Mouse (Mus musculus): Measurements from ENCODE around the gene Pgr. TPM values are rescaled to one million over a fixed set of nuclear protein-coding genes. Genes with fewer than 3 reads are reported as not detected.
A peak's percentile ranks its signal among the peaks of the same experiment; 100 is the strongest.

The Pgr gene
- polyA plus RNA-seq (2015; fragmentation: Nextera tagmentation; extraction: Ambion mirVana): 1.5 and 1.7 TPM in 2 replicates

DNA sequence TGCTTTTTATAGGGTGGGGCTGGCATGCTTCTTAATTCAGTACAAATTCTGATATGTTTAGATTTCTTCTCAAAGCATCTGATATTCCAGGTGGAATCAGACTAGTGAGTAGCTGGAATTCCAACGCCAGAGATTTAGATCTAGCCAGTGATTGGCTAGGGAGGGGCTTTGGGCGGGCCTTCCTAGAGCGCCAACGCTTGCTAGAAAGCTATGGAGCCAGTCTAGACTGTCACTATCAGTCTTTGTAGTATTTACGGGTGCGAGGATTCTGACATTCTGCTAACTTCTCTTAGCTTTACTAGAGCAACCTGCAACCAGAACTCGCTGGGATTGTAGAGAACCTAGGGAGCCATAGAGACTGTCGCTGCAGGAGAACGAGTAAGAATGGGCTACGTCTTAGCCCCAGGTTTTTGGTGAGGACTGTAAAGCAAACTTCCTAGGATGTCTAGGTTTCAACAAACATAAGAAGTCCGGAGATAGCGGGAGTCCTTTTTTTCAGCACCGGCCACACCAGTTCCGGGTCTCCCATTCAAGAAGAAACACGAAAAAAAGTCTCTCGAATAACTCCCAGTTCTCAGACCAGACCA, at the start of gene Pgr:
Pgr (plus strand) TSS at position 218 of the 587 bp plus-strand sequence.
- Histone ChIP-seq H3K9ac (peak within 1 kb of the TSS; percentile 80), H3K4me3 (peak within 1 kb of the TSS; percentile 68), H3K27ac (no peak within 1 kb of the TSS), H3K9me3 (no peaks in the 10 kb centered on the region), H3K27me3 (peaks cover 52% of the 10 kb centered on the region), H3K36me3 (no peaks in the 10 kb centered on the region), H3K4me2 (peak within 1 kb of the TSS; percentile 94), H3K4me1 (replicated peaks) (peaks cover 20% of the 10 kb centered on the region)
- ATAC-seq (ENCODE audit: low FRiP score): 0 out of 2 replicates have a peak, but pooled peaks have one; percentile 19
- WGBS: under 1% methylated on average over 16 of the region's 16 CpGs

DNA sequence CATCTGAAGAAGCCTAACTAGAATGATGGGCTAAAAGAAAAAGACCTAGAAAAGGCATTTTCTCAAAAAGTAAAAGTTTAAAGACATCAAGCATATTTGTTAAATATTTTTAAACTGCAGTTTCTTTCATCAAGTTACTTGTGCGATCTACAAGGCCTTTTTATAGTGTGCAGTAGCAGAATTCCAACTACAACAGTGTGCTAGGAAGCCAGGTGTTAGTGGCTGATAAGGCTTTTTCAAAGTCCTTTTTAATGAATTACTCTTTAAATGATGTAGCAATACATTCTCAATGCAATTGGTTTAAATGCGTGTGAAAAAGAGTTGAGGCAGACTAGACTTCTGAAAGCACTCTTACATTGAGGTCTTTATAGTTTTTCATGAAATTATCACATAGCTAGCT, 42.2 kb upstream of the Pgr start:
- no peak overlapping the region for H3K4me2 ChIP-seq
- no peak for ATAC-seq (ENCODE audit: low FRiP score)
- no peak overlapping the region for H3K27ac ChIP-seq
- no peak overlapping the region for H3K4me3 ChIP-seq
- no peak overlapping the region for H3K9ac ChIP-seq
- no peaks in the 10 kb centered on the region for H3K9me3 ChIP-seq
- H3K4me1 ChIP-seq (replicated peaks): no peaks in the 10 kb centered on the region
- H3K36me3 ChIP-seq: no peaks in the 10 kb centered on the region
- 96% methylated on average over 2 of the region's 2 CpGs for WGBS
- no peaks in the 10 kb centered on the region for H3K27me3 ChIP-seq

DNA sequence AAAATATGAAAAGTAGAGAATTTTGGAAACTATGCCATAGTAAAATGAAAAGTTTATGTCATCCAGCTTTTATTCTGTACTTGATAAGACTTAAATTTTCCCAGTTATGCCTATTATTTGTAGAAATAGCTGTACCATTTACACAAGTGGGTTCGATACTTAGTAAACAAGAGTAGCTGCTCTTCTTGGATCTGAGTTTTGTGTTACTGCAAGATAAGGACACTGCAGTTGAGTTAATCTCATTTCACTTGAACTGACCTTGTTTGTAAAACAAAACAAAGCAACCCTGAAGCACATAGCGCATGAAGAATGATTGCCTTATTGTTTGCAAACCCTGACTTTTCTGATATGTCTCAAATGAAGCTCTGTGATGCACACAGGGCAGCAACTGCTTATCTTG, 31.1 kb upstream of the Pgr start:
- H3K4me1 ChIP-seq (replicated peaks): no peaks in the 10 kb centered on the region
- no peak for ATAC-seq (ENCODE audit: low FRiP score)
- WGBS: 88% methylated on average over 2 of the region's 2 CpGs

DNA sequence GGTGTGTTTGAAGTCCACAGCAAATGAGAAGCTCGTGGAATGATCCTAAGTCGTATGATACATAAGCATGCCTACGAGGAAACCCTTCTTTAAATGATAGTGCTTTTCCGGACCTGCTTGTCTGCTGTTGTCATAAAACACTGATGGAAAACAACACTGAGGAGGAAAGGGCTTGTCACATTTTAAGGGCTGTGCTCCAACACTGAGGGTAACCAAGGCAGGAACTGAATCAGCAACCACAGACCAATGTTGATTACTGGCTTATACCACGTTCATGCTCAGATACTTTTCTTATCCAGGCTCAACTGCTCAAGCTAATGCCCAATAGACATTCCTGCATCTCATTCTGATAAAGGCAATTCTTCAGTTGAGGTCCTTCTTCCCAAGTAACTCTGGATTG, 4.4 kb upstream of the Pgr start:
- ATAC-seq (ENCODE audit: low FRiP score): no peak
- 84% methylated on average over 5 of the region's 5 CpGs for WGBS
- H3K27ac ChIP-seq: no peak overlapping the region

More for the DNA sequence above, 31.1 kb upstream of the Pgr start:
- no peaks in the 10 kb centered on the region for H3K9me3 ChIP-seq
- no peak overlapping the region for H3K27ac ChIP-seq
- H3K4me2 ChIP-seq: no peak overlapping the region
- H3K36me3 ChIP-seq: no peaks in the 10 kb centered on the region
- H3K9ac ChIP-seq: no peak overlapping the region
- no peak overlapping the region for H3K4me3 ChIP-seq
- no peaks in the 10 kb centered on the region for H3K27me3 ChIP-seq

GRCm38 (mm10) chr9:8900203-8901012, 775 bp downstream of the Pgr start:
- H3K27ac ChIP-seq: no peak overlapping the region
- under 1% methylated on average over 41 of the region's 41 CpGs for WGBS
- H3K4me1 ChIP-seq (replicated peaks): peaks cover 20% of the 10 kb centered on the region
- no peaks in the 10 kb centered on the region for H3K9me3 ChIP-seq
- no peaks in the 10 kb centered on the region for H3K36me3 ChIP-seq
- peak overlapping the region; percentile 68 for H3K4me3 ChIP-seq
- peak; percentile 15 for ATAC-seq (ENCODE audit: low FRiP score)
- H3K4me2 ChIP-seq: peak overlapping the region; percentile 94
- H3K27me3 ChIP-seq: peaks cover 52% of the 10 kb centered on the region
- H3K9ac ChIP-seq: peak overlapping the region; percentile 80

More for the DNA sequence above, 4.4 kb upstream of the Pgr start:
- Histone ChIP-seq H3K4me1 (replicated peaks) (peaks cover 7% of the 10 kb centered on the region), H3K27me3 (peaks cover 29% of the 10 kb centered on the region), H3K9me3 (no peaks in the 10 kb centered on the region), H3K9ac (no peak overlapping the region), H3K4me3 (no peak overlapping the region), H3K36me3 (no peaks in the 10 kb centered on the region), H3K4me2 (no peak overlapping the region)

- H3K4me1 ChIP-seq (replicated peaks): peaks cover 20% of the 10 kb centered on the region
- H3K27me3 ChIP-seq: peaks cover 52% of the 10 kb centered on the region
- WGBS: under 1% methylated on average over 29 of the region's 36 CpGs
- no peaks in the 10 kb centered on the region for H3K36me3 ChIP-seq
- peak overlapping the region; percentile 67 for H3K27ac ChIP-seq
- peak overlapping the region; percentile 94 for H3K4me2 ChIP-seq
- peak; percentile 73 for ATAC-seq (ENCODE audit: low FRiP score)
- H3K9me3 ChIP-seq: no peaks in the 10 kb centered on the region
- H3K4me3 ChIP-seq: peak overlapping the region; percentile 68
- peak overlapping the region; percentile 80 for H3K9ac ChIP-seq
Observed at GRCm38 (mm10) chr9:8901013-8901646, 1.5 kb downstream of the Pgr start.

DNA sequence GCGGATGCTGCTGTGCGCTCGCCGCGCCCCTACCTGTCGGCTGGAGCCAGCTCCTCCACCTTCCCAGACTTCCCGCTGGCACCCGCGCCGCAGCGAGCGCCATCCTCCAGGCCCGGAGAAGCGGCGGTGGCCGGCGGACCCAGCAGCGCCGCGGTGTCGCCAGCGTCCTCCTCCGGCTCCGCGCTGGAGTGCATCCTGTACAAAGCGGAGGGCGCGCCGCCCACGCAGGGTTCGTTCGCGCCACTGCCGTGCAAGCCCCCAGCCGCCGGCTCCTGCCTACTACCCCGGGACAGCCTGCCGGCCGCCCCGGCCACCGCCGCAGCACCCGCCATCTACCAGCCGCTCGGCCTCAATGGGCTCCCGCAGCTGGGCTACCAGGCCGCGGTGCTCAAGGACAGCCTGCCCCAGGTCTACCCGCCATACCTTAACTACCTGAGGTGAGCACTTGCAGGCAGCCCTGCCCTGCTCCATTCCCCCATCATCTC, 2.1 kb downstream of the Pgr start:
- Histone ChIP-seq H3K36me3 (no peaks in the 10 kb centered on the region), H3K27ac (peak overlapping the region; percentile 67), H3K27me3 (peaks cover 52% of the 10 kb centered on the region), H3K9ac (peak overlapping the region; percentile 80), H3K9me3 (no peaks in the 10 kb centered on the region), H3K4me3 (peak overlapping the region; percentile 68), H3K4me1 (replicated peaks) (peaks cover 20% of the 10 kb centered on the region), H3K4me2 (peak overlapping the region; percentile 94)
- WGBS: under 1% methylated on average over 49 of the region's 49 CpGs
- ATAC-seq (ENCODE audit: low FRiP score): peak; percentile 86

DNA sequence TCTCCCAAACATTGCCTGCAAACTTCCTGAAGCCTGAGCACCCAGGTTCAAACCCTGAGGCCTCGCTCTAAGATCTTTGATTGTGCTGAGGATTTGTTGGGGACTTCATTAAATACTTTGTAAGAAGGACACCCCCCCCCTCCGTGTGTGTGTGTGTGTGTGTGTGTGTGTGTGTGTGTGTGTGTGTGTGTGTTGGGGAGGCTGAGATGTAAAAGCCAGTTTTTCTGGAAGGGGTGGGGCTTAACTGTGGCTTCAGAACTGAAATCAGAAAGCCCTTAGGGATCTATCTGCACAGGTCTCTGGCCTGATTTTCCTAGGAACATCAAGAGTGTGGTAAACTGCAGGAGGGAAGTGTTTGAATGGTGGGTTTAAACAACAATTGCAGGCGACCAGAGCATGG, 2.6 kb downstream of the Pgr start:
- peak overlapping the region; percentile 67; the same call in 1 of the 2 replicates for H3K27ac ChIP-seq
- peaks cover 51% of the 10 kb centered on the region for H3K27me3 ChIP-seq
- H3K9me3 ChIP-seq: no peaks in the 10 kb centered on the region
- H3K4me1 ChIP-seq (replicated peaks): peaks cover 20% of the 10 kb centered on the region
- ATAC-seq (ENCODE audit: low FRiP score): 0 out of 2 replicates have a peak, but pooled peaks have one; percentile 2
- no peaks in the 10 kb centered on the region for H3K36me3 ChIP-seq
- whole genome bisulfite sequencing: 30% methylated on average over 3 of the region's 3 CpGs
- peak overlapping the region; percentile 80 for H3K9ac ChIP-seq
- peak overlapping the region; percentile 68 for H3K4me3 ChIP-seq
- peak overlapping the region; percentile 94 for H3K4me2 ChIP-seq

DNA sequence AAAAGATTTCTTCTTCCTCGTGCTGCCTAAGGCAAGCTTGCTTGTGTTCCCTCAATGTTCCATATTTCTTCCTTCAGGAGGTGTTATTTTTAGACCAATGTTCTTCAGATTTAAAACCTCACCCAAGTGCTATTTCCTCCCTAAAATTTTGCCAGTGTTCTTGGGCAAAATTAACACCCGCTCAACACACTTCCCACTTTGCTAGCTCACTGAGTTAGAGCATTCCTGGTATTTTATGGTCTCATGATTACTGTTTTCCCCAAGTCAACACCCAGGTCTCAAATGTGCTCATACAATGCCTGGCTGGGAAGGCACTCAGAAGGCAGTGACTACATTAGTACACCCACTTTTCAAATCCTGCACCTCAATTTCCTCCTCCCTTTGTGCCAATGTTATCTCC, 27.9 kb downstream of the Pgr start:
- ATAC-seq (ENCODE audit: low FRiP score): no peak
- H3K4me3 ChIP-seq: no peak overlapping the region
- H3K9ac ChIP-seq: no peak overlapping the region

DNA sequence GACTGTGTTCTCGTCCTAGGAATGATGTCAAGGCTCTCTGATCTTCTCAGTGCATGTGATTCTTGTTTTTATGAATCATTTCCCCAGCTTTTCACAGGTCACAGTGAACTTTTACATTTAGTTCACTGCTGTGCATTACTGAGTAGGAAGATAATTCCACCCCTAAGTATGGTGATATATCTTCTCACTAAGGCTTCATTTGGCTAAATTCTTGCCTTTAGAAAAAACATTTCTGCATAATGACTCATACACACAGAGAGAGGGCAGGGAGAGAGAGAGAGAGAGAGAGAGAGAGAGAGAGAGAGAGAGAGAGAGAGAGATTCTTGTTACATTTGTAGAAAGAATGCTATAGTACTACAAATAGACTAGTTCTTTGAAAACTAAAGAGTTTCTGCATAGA, 38.1 kb downstream of the Pgr start:
- H3K4me1 ChIP-seq (replicated peaks): no peaks in the 10 kb centered on the region
- H3K27ac ChIP-seq: no peak overlapping the region
- no peaks in the 10 kb centered on the region for H3K27me3 ChIP-seq
- H3K9ac ChIP-seq: no peak overlapping the region
- 44% methylated on average over 1 of the region's 1 CpGs for WGBS
- ATAC-seq (ENCODE audit: low FRiP score): no peak
- no peak overlapping the region for H3K4me2 ChIP-seq
- H3K36me3 ChIP-seq: no peaks in the 10 kb centered on the region
- 0 out of 2 replicates have a peak, but pooled peaks cover 3% of the 10 kb centered on the region for H3K9me3 ChIP-seq
- H3K4me3 ChIP-seq: no peak overlapping the region

More for the DNA sequence above, 27.9 kb downstream of the Pgr start:
- WGBS: 94% methylated on average over 2 of the region's 2 CpGs
- no peaks in the 10 kb centered on the region for H3K36me3 ChIP-seq
- no peaks in the 10 kb centered on the region; the same call in 1 of the 2 replicates for H3K9me3 ChIP-seq
- no peak overlapping the region for H3K4me2 ChIP-seq
- no peaks in the 10 kb centered on the region for H3K4me1 ChIP-seq (replicated peaks)
- H3K27ac ChIP-seq: no peak overlapping the region
- H3K27me3 ChIP-seq: no peaks in the 10 kb centered on the region

DNA sequence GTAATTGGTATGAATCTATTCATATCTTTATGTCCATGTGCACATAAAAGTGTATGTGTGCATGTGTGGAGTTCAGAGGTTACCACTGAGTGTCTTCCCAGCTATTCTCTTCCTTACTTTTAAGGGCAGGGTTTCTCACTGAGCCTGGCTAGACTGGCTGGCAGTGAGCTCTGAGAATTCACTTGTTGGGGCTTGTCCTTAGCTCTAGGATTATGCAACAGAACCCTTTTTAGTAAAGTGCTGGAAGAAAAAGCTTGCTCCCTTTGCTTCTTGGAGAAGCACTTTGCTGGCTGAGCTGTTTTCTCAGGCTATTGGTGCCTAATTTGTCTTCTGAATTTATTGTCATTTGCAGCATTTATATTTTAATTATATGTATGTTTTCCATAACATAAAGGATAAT, 53.7 kb downstream of the Pgr start:
- Histone ChIP-seq H3K9ac (no peak overlapping the region), H3K4me2 (no peak overlapping the region), H3K36me3 (no peaks in the 10 kb centered on the region), H3K4me3 (no peak overlapping the region), H3K9me3 (no peaks in the 10 kb centered on the region), H3K27me3 (no peaks in the 10 kb centered on the region), H3K4me1 (replicated peaks) (no peaks in the 10 kb centered on the region), H3K27ac (no peak overlapping the region)
- ATAC-seq (ENCODE audit: low FRiP score): no peak

GRCm38 (mm10) chr9:8964512-8965133, 65.0 kb downstream of the Pgr start:
- no peak for ATAC-seq (ENCODE audit: low FRiP score)
- Histone ChIP-seq H3K9me3 (no peaks in the 10 kb centered on the region), H3K4me2 (no peak overlapping the region), H3K27me3 (no peaks in the 10 kb centered on the region), H3K4me1 (replicated peaks) (no peaks in the 10 kb centered on the region), H3K4me3 (no peak overlapping the region), H3K36me3 (peaks cover 7% of the 10 kb centered on the region; the same call in 1 of the 2 replicates), H3K9ac (no peak overlapping the region), H3K27ac (no peak overlapping the region)
- 66% methylated on average over 8 of the region's 8 CpGs for WGBS
